Mouse (Mus musculus): ENCODE data around the gene Cyp2j6. TPM values are rescaled to one million over a fixed set of nuclear protein-coding genes. Genes with fewer than 3 reads are reported as not detected.
A peak's percentile ranks its signal among the peaks of the same experiment; 100 is the strongest.
"Not testable (repeated sequence)": the region's sequence is repeated elsewhere in the genome, so short reads cannot be mapped to it uniquely, and the experiment has no call there.

The Cyp2j6 gene
- 10 to 100 TPM; 14.6 to 15.6 TPM for total RNA-seq (2021)
- long read RNA-seq, experiment 1, transcript Cyp2j6-201 (9 exons, 3,605 nt): major isoform, 22 of 23 reads
- long read RNA-seq, experiment 1, partial matches to known transcripts: 0 of 23 reads
- long read RNA-seq, experiment 1, other reads (novel, unspliced or antisense): 1 of 23 reads
- long read RNA-seq, experiment 2, transcript Cyp2j6-201 (9 exons, 3,605 nt): major isoform, 16 of 21 reads
- long read RNA-seq, experiment 2, partial matches to known transcripts: 1 of 21 reads
- long read RNA-seq, experiment 2, other reads (novel, unspliced or antisense): 4 of 21 reads

GRCm38 (mm10) chr4:96553133-96553819, at the start of gene Cyp2j6:
TSS of gene Cyp2j6 (minus strand) at chr4:96553661.
- peak; percentile 31 to 40 for DNase-seq (ENCODE audit: low spot score in 2 of 2)

DNA sequence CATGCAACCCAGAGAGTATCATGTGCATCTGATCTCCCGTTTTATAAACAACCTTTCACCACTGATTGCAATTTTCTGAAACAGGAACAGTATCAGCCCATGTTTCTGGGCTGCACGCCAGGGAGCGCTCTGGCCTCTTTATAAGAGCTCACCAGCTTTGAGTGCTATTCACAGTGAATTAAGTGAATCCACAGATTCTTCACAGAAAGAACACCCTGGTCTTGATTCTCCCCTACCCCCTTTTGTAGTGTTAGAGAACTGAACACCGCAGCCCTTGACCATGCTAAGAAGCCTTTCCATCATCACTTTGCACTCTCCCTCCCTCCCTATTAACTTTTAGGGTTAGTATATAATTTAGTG, 38.3 kb upstream of the Cyp2j6 start:
- DNase-seq (ENCODE audit: low spot score in 2 of 2): peak; percentile 61 to 63

- DNase-seq (ENCODE audit: low spot score in 2 of 2): no peak
These were observed 37.7 kb upstream of the Cyp2j6 start, which contains the start of gene Cyp2j9 for GRCm38 (mm10) chr4:96590911-96591790. TSS of gene Cyp2j9 (minus strand) at chr4:96591578.

DNA sequence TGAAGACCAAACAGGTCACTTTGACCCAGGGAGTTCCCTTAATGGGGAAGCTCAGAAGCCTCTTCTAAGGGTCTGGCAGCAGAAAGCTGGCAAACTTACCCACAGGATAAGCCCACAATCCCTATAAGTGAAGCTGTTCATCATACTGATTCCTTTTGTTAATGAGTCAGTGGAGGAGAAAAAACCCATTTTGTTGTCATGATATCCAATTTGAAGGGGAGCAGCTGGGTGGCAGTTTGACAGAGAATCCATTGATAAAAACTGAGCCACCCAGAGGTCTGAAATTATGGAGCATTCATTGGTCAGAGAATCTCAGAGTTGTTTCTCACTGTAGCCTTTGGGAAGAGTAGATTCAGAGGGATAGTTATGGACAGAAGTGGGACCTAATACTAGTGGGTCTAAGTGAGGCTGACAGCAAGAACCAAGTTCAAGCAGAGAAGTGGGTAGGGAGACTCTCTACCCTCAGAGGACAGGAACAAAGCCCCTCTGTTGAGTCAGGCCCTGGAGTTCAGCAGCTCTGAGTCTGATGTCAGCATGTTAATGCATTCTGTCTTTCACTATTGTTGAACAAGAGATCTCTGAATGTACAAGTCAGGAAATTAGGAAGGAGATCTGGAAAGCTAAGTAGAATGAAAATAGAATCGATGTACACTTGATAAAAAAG, 28.1 kb upstream of the Cyp2j6 start:
- DNase-seq (ENCODE audit: low spot score in 2 of 2): no peak

DNA sequence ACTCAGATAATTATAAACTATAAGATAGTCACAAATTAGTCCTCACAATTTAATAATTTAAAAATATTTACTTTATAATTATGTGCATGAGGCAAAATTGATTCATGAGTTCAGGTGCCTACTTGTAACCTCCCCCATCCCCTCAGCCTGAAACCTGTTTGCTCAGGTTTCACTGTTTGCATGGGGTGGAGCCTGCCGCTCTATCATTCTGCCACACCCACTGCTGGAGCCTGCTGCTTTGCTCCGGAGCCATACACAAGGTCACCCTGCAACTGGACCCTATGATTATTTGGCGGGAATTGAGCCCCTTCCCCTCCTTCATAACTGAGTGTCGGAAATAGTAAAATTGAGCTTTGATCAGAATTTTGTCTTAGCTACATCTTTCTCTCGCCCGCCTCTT, 26.9 kb upstream of the Cyp2j6 start:
- DNase-seq (ENCODE audit: low spot score in 2 of 2): not testable (repeated sequence)

- no peak for DNase-seq (ENCODE audit: low spot score in 2 of 2)
These were observed 16.0 kb upstream of the Cyp2j6 start for GRCm38 (mm10) chr4:96569442-96569841.

- DNase-seq (ENCODE audit: low spot score in 2 of 2): no peak
These were observed 14.5 kb upstream of the Cyp2j6 start for GRCm38 (mm10) chr4:96567988-96568387.

DNA sequence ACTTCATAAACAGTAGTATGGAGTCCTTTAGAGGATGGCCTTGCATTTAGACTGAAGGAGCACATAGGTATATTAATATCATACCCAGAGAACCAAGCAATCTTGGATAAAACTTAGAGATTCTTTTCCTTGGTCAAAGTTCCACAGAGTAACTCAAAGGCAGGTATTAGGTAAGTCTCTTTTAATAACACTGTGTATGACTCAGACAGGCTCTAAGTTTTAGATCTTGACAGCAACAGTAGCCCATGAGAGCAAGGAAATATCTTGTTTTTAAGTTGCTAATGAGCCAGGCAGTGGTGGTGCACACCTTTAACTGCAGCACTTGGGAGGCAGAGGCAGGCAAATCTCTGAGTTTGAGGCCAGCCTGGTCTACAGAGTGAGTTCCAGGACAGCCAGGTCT, 12.3 kb upstream of the Cyp2j6 start:
- no peak for DNase-seq (ENCODE audit: low spot score in 2 of 2)

GRCm38 (mm10) chr4:96560464-96560863, 7.0 kb upstream of the Cyp2j6 start:
- DNase-seq (ENCODE audit: low spot score in 2 of 2): no peak

DNA sequence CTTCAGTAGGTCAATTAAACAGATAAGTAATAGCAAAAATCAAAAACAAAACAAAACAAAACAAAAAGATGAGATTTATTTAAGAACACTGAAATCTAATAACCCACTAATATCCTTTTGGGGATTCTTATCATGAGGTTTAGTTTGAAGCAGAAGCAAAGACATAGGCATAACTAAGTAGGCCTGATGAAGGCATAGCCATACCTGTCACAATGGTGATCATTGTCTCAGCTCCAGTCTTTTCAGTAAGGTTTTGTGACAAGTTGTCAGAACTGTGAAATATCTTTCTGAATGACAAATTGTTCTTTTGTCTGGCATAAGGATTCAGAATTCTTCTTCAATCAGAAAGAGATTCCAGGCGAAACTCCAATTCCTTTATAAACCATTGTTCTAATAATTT, 6.3 kb upstream of the Cyp2j6 start:
- no peak for DNase-seq (ENCODE audit: low spot score in 2 of 2)

DNA sequence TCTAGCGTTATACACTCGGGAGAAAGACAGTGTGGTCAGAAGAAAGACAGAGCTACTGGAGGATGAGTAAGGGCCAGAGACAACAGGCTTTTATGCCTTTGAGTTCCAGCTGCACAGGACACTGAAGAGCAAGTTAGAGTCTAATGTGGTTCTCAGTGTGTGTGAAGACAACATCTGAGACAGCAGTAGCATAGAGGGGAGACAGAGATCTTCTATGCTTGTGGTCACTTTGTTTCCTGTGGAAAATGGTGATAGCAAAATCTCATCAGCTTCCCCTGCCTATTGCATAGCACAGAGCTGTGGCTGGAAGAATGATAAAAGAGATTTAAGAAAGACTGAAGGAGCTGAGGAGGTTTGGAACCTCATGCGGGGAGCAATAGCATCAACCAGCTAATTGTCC, 1.8 kb downstream of the Cyp2j6 start:
- DNase-seq (ENCODE audit: low spot score in 2 of 2): no peak

- peak; percentile 9 to 47 for DNase-seq (ENCODE audit: low spot score in 2 of 2)
These were observed 7.5 kb downstream of the Cyp2j6 start for GRCm38 (mm10) chr4:96545976-96546375.

DNA sequence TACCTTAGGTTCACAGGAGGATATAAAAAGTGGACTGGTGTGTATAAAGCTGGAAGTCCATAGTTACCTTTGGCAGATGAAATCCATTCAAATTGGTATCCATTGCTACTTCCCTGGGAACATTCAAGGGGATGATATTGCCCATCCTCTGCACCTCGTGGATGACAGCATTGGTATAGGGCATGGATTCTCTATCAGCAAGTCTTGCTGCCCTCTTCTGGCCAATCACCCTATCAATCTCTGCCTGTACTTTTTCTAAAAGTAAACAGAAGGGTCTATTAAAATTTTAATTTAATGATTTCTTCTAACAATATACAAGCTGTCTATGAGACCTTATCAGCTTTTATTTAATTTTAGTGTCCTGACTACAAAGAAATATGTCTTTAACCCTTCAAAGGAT, 27.7 kb downstream of the Cyp2j6 start:
- DNase-seq (ENCODE audit: low spot score in 2 of 2): peak; percentile 7 to 13

- no peak for DNase-seq (ENCODE audit: low spot score in 2 of 2)
These were observed 31.2 kb downstream of the Cyp2j6 start for GRCm38 (mm10) chr4:96522256-96522655.

- DNase-seq (ENCODE audit: low spot score in 2 of 2): no peak
These were observed 43.4 kb downstream of the Cyp2j6 start for GRCm38 (mm10) chr4:96510083-96510482.

GRCm38 (mm10) chr4:96507286-96507685, 46.2 kb downstream of the Cyp2j6 start, which contains the start of gene Cyp2j8:
TSS of gene Cyp2j8 (minus strand) at chr4:96507386.
- DNase-seq (ENCODE audit: low spot score in 2 of 2): no peak

Other genes starting within 250 kb of the Cyp2j6 start
- under 1 TPM; 0.16 to 0.19 TPM for gene Cyp2j11, start 205.0 kb downstream of the Cyp2j6 start, total RNA-seq (2021)
- gene Cyp2j8, start 46.3 kb downstream of the Cyp2j6 start, total RNA-seq (2021): under 1 TPM in 1 of 2 experiments, not detected in 1; 0.23 TPM
- gene Cyp2j9, start 37.9 kb upstream of the Cyp2j6 start, total RNA-seq (2021): 10 to 100 TPM; 26.4 to 27.9 TPM
- gene Cyp2j5, start 110.5 kb upstream of the Cyp2j6 start, total RNA-seq (2021): not detected
- not detected for gene Gm12695, start 231.5 kb upstream of the Cyp2j6 start, total RNA-seq (2021)